Mouse (Mus musculus): Measurements from ENCODE around the gene Crtc1.
A peak's percentile ranks its signal among the peaks of the same experiment; 100 is the strongest.

DNA sequence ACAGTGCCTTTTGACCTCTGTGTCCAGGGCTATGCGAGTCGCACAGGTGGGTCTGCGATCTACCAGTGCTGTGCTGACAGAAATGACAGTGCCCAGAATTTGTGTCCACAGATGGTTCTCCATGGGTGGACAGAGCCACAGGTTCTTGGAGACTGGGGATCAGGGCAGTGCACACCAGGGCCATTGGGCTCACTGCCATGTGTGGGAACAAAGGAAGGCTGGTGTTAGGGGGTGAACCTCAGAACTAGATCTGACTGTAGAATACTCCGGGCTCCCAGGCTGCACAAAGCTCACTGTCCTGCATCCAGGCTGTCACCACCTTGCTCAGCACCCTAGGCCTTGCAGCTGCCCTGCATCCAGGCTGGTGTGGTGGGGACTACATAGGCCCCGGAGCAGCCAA is 29.1 kb downstream of the Crtc1 start:
- TF ChIP-seq CTCF (IDR thresholded peaks at IDR 0.05; ENCODE audit: control insufficient read depth, insufficient read depth, low read length): no peak
- TF ChIP-seq POLR2A (IDR thresholded peaks at IDR 0.05; ENCODE audit: borderline replicate concordance, control insufficient read depth, low read depth, low read length): 0 out of 2 replicates have a peak, but pooled peaks have one; percentile 9
